Mouse (Mus musculus) intestine, embryonic 16.5 days (tissue): ENCODE measurements around the gene Tyms. TPM values are rescaled to one million over a fixed set of nuclear protein-coding genes. Genes with fewer than 3 reads are reported as not detected.

ENCODE experiments used
- ATAC-seq: fragments of 200-750 bp; cut with Nextera tagmentation; 2 replicates; pipeline ENCODE4 v1.8.0; 2017; ENCODE audit warnings: moderate TSS enrichment, moderate library complexity
- H3K27ac ChIP-seq: fragments of 300-500 bp; sonication (generic); 2 replicates; pipeline ENCODE4 v1.5.1; 2014; ENCODE audit warnings: mild to moderate bottlenecking, low read length
- H3K27me3 ChIP-seq: fragments of 300-500 bp; sonication (generic); replicated peaks from 2 replicates; pipeline ENCODE4 v1.6.1; 2014; ENCODE audit warnings: low read length, control low read depth, mixed read lengths; ENCODE audit not compliant: control insufficient read depth, insufficient read depth
- H3K36me3 ChIP-seq: fragments of 300-500 bp; sonication (generic); 2 replicates; pipeline ENCODE4 v1.6.1; 2014; ENCODE audit warnings: low read length, control low read depth; ENCODE audit not compliant: control insufficient read depth, insufficient read depth
- H3K4me1 ChIP-seq: fragments of 300-500 bp; sonication (generic); 2 replicates; pipeline ENCODE4 v1.6.1; 2014; ENCODE audit warnings: low read length, control low read depth, mixed read lengths; ENCODE audit not compliant: control insufficient read depth, insufficient read depth
- H3K4me2 ChIP-seq: fragments of 300-500 bp; sonication (generic); 2 replicates; pipeline ENCODE4 v1.6.1; 2014; ENCODE audit warnings: low read depth, low read length, control low read depth
- H3K4me3 ChIP-seq: fragments of 300-500 bp; sonication (generic); 2 replicates; pipeline ENCODE4 v1.5.1; 2014; ENCODE audit warnings: mild to moderate bottlenecking, low read length
- H3K9ac ChIP-seq: fragments of 300-500 bp; sonication (generic); 2 replicates; pipeline ENCODE4 v1.6.1; 2014; ENCODE audit warnings: low read depth, low read length
- H3K9me3 ChIP-seq: fragments of 300-500 bp; sonication (generic); 2 replicates; pipeline ENCODE4 v1.6.1; 2016; ENCODE audit warnings: low read length, control low read depth; ENCODE audit not compliant: control insufficient read depth
- WGBS: fragments of 180-500 bp; shearing (Covaris S2); extraction: QIAGEN DNeasy Blood & Tissue Kit; methylation state at CpG from one replicate; pipeline ENCODE4 v1.1.7; 2014; 5-methylcytosine and 5-hydroxymethylcytosine counted together
- polyA plus RNA-seq: library from polyadenylated mRNA; unstranded; fragments of >200 nt; fragmentation: Nextera tagmentation; extraction: Ambion mirVana; gene quantifications from 2 replicates; pipeline ENCODE4 v1.2.1, GENCODE M21; 2015

The Tyms gene
- polyA plus RNA-seq, 1 experiment from 2014 or later, result 260 TPM

DNA sequence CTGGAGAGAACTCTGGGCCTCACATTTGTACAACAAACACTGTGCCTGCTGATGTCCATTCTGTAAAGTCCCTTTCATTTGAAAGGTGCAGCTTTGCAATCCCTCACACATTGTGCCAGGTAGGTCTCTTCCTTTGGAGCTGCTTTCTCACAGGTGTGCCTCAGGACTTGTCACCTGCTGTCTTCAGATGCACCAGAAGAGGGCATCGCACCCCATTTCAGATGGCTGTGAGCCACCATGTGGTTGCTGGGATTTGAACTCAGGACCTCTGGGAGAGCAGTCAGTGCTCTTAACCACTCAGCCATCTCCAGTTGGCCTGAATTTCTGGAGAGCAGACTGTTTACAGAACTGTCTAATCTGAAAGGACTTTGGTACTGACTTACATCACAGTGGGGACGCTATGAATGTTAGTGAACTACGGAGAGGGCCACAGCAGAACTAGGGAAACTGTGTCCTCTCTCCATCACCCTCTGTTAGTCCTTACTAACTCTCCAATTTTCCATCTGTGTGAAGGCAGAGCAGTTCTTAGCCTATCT is 39.2 kb upstream of the Tyms start:
- 0 out of 2 replicates have a peak, but pooled peaks have one; percentile 3 for ATAC-seq
- Histone ChIP-seq H3K36me3 (no peaks in the 10 kb centered on the region), H3K9me3 (no peaks in the 10 kb centered on the region), H3K4me2 (no peak overlapping the region), H3K4me1 (peaks cover 25% of the 10 kb centered on the region), H3K27ac (no peak overlapping the region), H3K9ac (no peak overlapping the region), H3K4me3 (no peak overlapping the region), H3K27me3 (0 out of 2 replicates have a peak, but pooled peaks cover 3% of the 10 kb centered on the region)
- WGBS, result 67% methylated on average over 3 of the region's 3 CpGs

DNA sequence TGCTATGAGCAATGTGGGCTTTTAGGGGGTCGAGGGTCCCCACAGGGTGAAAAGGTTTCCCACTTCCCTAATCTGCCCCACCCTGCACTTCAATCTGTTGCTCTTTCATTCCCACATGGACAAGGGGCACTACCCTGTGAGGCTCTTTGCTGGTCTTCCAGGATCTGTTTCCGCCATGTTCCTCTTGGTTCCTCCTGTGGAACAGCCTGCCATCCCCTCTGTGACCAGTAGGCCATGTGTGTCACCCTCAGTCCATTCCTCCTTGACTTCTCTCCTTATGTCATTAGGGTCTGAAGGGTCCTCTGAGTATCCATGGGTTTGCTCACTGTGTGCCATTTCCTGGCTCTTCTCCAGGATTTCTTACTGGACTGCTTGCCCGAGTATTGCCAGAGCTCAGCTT is 38.4 kb upstream of the Tyms start:
- Histone ChIP-seq H3K4me3 (no peak overlapping the region), H3K9ac (no peak overlapping the region), H3K9me3 (no peaks in the 10 kb centered on the region), H3K4me2 (no peak overlapping the region), H3K4me1 (peaks cover 25% of the 10 kb centered on the region), H3K27me3 (peaks cover 4% of the 10 kb centered on the region; the same call in 1 of the 2 replicates), H3K27ac (no peak overlapping the region), H3K36me3 (no peaks in the 10 kb centered on the region)
- no peak for ATAC-seq
- 64% methylated on average over 3 of the region's 3 CpGs for WGBS

DNA sequence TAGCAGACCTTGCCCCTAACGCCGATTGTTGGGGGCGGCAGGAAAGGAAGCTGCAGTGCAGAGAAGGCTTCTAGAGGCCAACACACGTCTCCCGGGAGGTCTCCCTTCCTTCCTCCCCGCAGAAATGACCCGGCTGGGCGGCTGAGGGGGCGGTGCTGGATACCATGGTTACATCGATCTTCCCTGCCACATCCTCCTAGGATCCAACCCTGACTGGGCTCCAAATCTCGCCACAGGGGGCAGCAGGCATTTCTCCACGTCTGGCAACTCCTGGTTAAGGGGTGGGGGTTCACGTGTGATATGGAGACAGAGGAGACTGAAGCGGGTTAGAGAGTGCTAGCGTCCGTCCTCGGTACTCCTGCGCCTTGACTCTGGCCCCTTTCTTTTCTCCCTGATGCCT is 37.7 kb upstream of the Tyms start:
- H3K4me2 ChIP-seq, result peak overlapping the region; percentile 49
- H3K27ac ChIP-seq, result peak overlapping the region; percentile 83
- no peaks in the 10 kb centered on the region for H3K36me3 ChIP-seq
- WGBS, result 6% methylated on average over 18 of the region's 18 CpGs
- H3K9ac ChIP-seq, result peak overlapping the region; percentile 51
- no peaks in the 10 kb centered on the region for H3K9me3 ChIP-seq
- H3K27me3 ChIP-seq, result peaks cover 11% of the 10 kb centered on the region
- ATAC-seq, result peak; percentile 23; the same call in 1 of the 2 replicates
- peaks cover 25% of the 10 kb centered on the region for H3K4me1 ChIP-seq
- peak overlapping the region; percentile 22 for H3K4me3 ChIP-seq

DNA sequence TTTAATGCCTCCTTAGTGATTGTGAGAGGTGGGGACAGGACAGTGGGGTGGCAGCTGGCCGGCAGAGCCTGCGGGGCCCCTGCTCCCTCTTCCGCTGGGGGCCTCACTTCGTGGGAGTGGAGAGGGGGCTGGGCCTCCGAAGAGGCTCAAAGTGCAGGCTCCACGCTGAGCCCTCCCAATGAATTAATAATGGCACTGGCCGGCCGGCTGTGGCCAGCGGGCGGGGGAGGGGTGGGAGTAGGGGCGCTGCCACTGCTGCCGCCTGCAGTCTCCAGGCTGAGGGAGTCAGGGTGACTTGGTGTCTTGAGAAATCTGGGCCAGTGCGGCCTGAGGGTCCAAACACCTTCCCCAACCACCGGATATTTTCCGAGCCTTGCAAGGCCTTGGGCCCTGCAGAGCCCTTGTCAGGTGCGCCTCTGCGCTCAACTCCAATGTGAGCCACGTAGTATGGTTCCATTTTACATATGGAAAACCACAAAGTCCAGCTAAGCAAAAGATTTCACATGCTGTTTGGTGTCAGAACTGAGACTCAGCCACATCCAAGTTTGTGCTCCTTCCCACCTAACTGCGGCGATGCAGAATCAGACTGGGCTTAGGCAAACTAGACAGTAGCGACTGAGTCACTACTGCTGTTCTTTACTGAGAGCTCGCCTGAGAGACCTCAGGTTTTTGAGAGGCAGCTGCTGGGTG is 37.1 kb upstream of the Tyms start:
- peak overlapping the region; percentile 83 for H3K27ac ChIP-seq

DNA sequence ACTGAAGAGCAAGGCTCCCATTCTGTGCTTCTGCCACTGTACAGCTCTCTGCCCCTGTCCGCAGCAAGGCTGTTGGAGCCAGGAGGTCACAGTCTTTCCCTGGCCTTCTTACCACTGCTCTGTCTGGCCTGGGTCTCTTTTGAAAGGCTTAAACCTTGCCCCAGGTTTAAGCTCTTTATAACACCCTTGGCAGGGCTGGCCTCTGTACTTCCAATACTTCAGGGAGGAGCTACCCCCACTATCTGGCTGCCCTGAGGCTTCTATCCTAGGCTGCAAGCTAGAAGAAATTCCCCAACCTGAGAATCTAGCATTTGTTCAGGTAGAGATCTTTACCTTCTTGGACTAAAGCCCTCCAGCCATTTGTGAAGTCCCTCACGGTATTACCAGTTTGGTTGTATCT is 36.5 kb upstream of the Tyms start:
- H3K4me3 ChIP-seq, result no peak overlapping the region
- H3K27me3 ChIP-seq, result peaks cover 23% of the 10 kb centered on the region
- peaks cover 34% of the 10 kb centered on the region for H3K4me1 ChIP-seq
- WGBS, result 56% methylated on average over 2 of the region's 2 CpGs
- H3K36me3 ChIP-seq, result no peaks in the 10 kb centered on the region
- peak overlapping the region; percentile 49 for H3K4me2 ChIP-seq
- 0 out of 2 replicates have a peak overlapping the region, but pooled peaks have one; percentile 38 for H3K9ac ChIP-seq
- H3K9me3 ChIP-seq, result no peaks in the 10 kb centered on the region
- peak; percentile 63 for ATAC-seq
- H3K27ac ChIP-seq, result peak overlapping the region; percentile 83

More for the DNA sequence above, 37.1 kb upstream of the Tyms start:
- peak overlapping the region; percentile 49 for H3K4me2 ChIP-seq
- H3K27me3 ChIP-seq, result peaks cover 17% of the 10 kb centered on the region
- peak; percentile 68 for ATAC-seq
- peak overlapping the region; percentile 22 for H3K4me3 ChIP-seq
- H3K4me1 ChIP-seq, result peaks cover 27% of the 10 kb centered on the region
- H3K36me3 ChIP-seq, result no peaks in the 10 kb centered on the region
- no peaks in the 10 kb centered on the region for H3K9me3 ChIP-seq
- peak overlapping the region; percentile 51 for H3K9ac ChIP-seq
- 10% methylated on average over 22 of the region's 22 CpGs for WGBS

DNA sequence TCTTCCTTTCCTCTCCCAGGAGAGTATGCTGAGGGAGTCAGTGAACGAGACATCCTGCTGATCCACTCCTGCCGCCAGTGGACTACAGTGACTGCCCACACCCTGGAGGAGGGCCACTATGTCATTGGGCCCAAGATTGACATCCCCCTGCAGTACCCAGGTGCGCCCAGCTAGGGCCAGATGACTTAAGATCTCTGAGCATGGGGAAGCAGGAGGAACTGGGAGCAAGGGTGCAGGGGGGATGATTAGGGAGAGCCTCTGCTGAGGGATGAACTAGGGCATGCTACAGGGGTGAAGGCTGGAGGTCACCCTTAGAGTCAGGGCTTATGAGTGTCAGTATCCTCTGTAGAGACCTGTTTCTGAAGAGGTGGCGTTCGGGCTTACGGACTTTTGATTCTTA is 34.8 kb upstream of the Tyms start:
- H3K4me1 ChIP-seq, result peaks cover 31% of the 10 kb centered on the region
- no peak overlapping the region for H3K4me2 ChIP-seq
- WGBS, result 83% methylated on average over 6 of the region's 6 CpGs
- no peaks in the 10 kb centered on the region for H3K36me3 ChIP-seq
- peaks cover 31% of the 10 kb centered on the region for H3K27me3 ChIP-seq
- no peak for ATAC-seq
- no peaks in the 10 kb centered on the region for H3K9me3 ChIP-seq
- no peak overlapping the region for H3K27ac ChIP-seq
- H3K4me3 ChIP-seq, result no peak overlapping the region
- no peak overlapping the region for H3K9ac ChIP-seq

DNA sequence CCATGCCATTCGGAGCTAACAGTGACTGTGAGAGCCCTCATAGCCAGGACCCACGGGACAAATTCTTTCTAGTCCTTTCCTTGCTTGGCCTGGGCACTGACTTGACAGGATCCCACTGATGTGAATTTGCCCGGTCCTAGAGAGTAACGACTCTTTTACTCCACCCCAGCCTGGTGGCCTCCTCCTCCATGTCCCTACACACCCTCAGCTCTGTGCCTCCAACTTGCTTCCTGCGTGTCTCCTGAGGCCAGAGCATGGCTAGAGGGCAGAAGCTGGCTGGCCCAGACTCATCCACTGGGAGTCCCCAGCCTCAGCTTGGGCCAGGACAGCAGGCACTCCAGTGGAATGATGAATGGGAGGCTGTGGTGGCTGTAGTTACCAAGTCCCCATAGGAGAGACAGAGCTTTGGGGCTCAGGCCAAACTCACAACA is 34.2 kb upstream of the Tyms start:
- H3K36me3 ChIP-seq, result no peaks in the 10 kb centered on the region
- no peak for ATAC-seq
- peaks cover 33% of the 10 kb centered on the region for H3K27me3 ChIP-seq
- WGBS, result 35% methylated on average over 5 of the region's 5 CpGs
- no peak overlapping the region for H3K9ac ChIP-seq
- no peak overlapping the region for H3K4me3 ChIP-seq
- peaks cover 31% of the 10 kb centered on the region for H3K4me1 ChIP-seq
- H3K27ac ChIP-seq, result no peak overlapping the region
- no peaks in the 10 kb centered on the region for H3K9me3 ChIP-seq
- no peak overlapping the region for H3K4me2 ChIP-seq

DNA sequence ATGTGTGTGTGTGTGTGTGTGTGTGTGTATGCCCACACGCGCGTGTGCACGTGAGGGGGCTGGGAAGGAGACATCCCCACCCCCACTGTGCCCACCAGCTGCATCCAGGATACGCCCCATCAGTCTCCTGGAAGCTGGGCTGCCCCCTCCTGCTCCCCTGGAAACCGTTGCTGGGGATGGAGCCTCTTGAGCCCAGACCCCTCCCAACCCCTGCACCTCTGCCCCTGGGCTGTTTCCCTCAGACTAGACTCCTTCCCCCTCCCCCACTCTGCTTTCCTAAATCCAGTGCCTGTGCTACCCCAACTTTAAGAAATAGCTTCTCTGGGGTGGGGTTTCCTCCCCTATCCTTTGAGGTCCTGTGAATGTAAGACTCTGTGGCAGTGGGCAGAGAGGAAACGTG is 33.8 kb upstream of the Tyms start:
- ATAC-seq, result no peak
- Histone ChIP-seq H3K4me1 (peaks cover 31% of the 10 kb centered on the region), H3K27me3 (peaks cover 33% of the 10 kb centered on the region), H3K9me3 (no peaks in the 10 kb centered on the region), H3K27ac (no peak overlapping the region), H3K4me3 (no peak overlapping the region), H3K4me2 (no peak overlapping the region), H3K9ac (no peak overlapping the region), H3K36me3 (no peaks in the 10 kb centered on the region)
- 15% methylated on average over 7 of the region's 7 CpGs for WGBS

DNA sequence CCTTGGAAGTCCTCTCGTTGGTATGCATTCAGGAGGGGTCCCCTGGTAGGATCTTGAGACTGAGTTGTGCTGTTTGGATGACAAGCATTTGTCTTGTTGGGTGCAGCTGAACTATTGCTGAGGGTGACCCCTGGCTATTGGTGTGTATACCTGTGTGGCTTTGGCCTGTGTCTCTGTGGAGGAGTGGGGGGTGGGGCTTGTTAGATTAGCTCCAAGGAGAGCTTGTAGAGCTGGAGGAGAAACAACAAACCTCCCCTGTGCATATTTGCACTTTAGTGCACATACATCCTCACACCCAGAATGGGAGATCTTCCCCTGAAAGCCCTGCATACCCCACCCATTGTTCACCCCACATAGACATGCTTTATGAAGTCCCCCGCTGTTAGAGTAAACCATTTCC is 33.3 kb upstream of the Tyms start:
- H3K4me3 ChIP-seq, result no peak overlapping the region
- no peaks in the 10 kb centered on the region for H3K36me3 ChIP-seq
- H3K27me3 ChIP-seq, result peaks cover 33% of the 10 kb centered on the region
- peaks cover 31% of the 10 kb centered on the region for H3K4me1 ChIP-seq
- no peak for ATAC-seq
- H3K9me3 ChIP-seq, result no peaks in the 10 kb centered on the region
- WGBS, result 39% methylated on average over 2 of the region's 2 CpGs
- no peak overlapping the region for H3K27ac ChIP-seq
- no peak overlapping the region for H3K9ac ChIP-seq
- no peak overlapping the region for H3K4me2 ChIP-seq
